Mouse (Mus musculus): ENCODE data around the gene Tinf2. TPM values are rescaled to one million over a fixed set of nuclear protein-coding genes. Genes with fewer than 3 reads are reported as not detected.

Gene Tinf2
- total RNA-seq (2017) = 64.8 and 68.2 TPM in 2 replicates

GRCm38 (mm10) chr14:55681160-55682117 lies at the start of gene Tinf2:
Tinf2 (minus strand) TSS chr14:55681820.
- ATAC-seq (ENCODE audit: extremely low read depth, insufficient number of reproducible peaks, low FRiP score, poor library complexity, severe bottlenecking) = peak; percentile 91

GRCm38 (mm10) chr14:55730531-55731032 lies 49.0 kb upstream of the Tinf2 start:
- ATAC-seq (ENCODE audit: extremely low read depth, insufficient number of reproducible peaks, low FRiP score, poor library complexity, severe bottlenecking) = no peak

- ATAC-seq (ENCODE audit: extremely low read depth, insufficient number of reproducible peaks, low FRiP score, poor library complexity, severe bottlenecking) = no peak
Observed at GRCm38 (mm10) chr14:55730116-55730515, 48.5 kb upstream of the Tinf2 start.

- peak; percentile 44; the same call in 1 of the 2 replicates for ATAC-seq (ENCODE audit: extremely low read depth, insufficient number of reproducible peaks, low FRiP score, poor library complexity, severe bottlenecking)
Observed at GRCm38 (mm10) chr14:55727889-55728685, 46.5 kb upstream of the Tinf2 start.

- no peak for ATAC-seq (ENCODE audit: extremely low read depth, insufficient number of reproducible peaks, low FRiP score, poor library complexity, severe bottlenecking)
Observed at GRCm38 (mm10) chr14:55726261-55726660, 44.6 kb upstream of the Tinf2 start.

GRCm38 (mm10) chr14:55724411-55724871 lies 42.8 kb upstream of the Tinf2 start:
- ATAC-seq (ENCODE audit: extremely low read depth, insufficient number of reproducible peaks, low FRiP score, poor library complexity, severe bottlenecking) = peak; percentile 61

- no peak for ATAC-seq (ENCODE audit: extremely low read depth, insufficient number of reproducible peaks, low FRiP score, poor library complexity, severe bottlenecking)
Observed at GRCm38 (mm10) chr14:55723433-55723832, 41.8 kb upstream of the Tinf2 start.

GRCm38 (mm10) chr14:55722438-55722945 lies 40.9 kb upstream of the Tinf2 start:
- ATAC-seq (ENCODE audit: extremely low read depth, insufficient number of reproducible peaks, low FRiP score, poor library complexity, severe bottlenecking) = no peak

- ATAC-seq (ENCODE audit: extremely low read depth, insufficient number of reproducible peaks, low FRiP score, poor library complexity, severe bottlenecking) = peak; percentile 72
Observed at GRCm38 (mm10) chr14:55721700-55722437, 40.2 kb upstream of the Tinf2 start, which contains the start of gene Rabggta. Rabggta (minus strand) TSS chr14:55722263.

GRCm38 (mm10) chr14:55721076-55721475 lies 39.5 kb upstream of the Tinf2 start:
- ATAC-seq (ENCODE audit: extremely low read depth, insufficient number of reproducible peaks, low FRiP score, poor library complexity, severe bottlenecking) = no peak

- ATAC-seq (ENCODE audit: extremely low read depth, insufficient number of reproducible peaks, low FRiP score, poor library complexity, severe bottlenecking) = no peak
Observed at GRCm38 (mm10) chr14:55720666-55721065, 39.0 kb upstream of the Tinf2 start.

GRCm38 (mm10) chr14:55719737-55720136 lies 38.1 kb upstream of the Tinf2 start:
- ATAC-seq (ENCODE audit: extremely low read depth, insufficient number of reproducible peaks, low FRiP score, poor library complexity, severe bottlenecking) = no peak

GRCm38 (mm10) chr14:55716884-55717283 lies 35.3 kb upstream of the Tinf2 start:
- no peak for ATAC-seq (ENCODE audit: extremely low read depth, insufficient number of reproducible peaks, low FRiP score, poor library complexity, severe bottlenecking)

GRCm38 (mm10) chr14:55716271-55716670 lies 34.7 kb upstream of the Tinf2 start:
- no peak for ATAC-seq (ENCODE audit: extremely low read depth, insufficient number of reproducible peaks, low FRiP score, poor library complexity, severe bottlenecking)

GRCm38 (mm10) chr14:55714893-55715292 lies 33.3 kb upstream of the Tinf2 start:
- ATAC-seq (ENCODE audit: extremely low read depth, insufficient number of reproducible peaks, low FRiP score, poor library complexity, severe bottlenecking) = no peak

- ATAC-seq (ENCODE audit: extremely low read depth, insufficient number of reproducible peaks, low FRiP score, poor library complexity, severe bottlenecking) = no peak
Observed at GRCm38 (mm10) chr14:55713729-55714122, 32.1 kb upstream of the Tinf2 start, which contains the start of gene Tgm1. Tgm1 (minus strand) TSS chr14:55713926.

- 0 out of 2 replicates have a peak, but pooled peaks have one; percentile 13 for ATAC-seq (ENCODE audit: extremely low read depth, insufficient number of reproducible peaks, low FRiP score, poor library complexity, severe bottlenecking)
Observed at GRCm38 (mm10) chr14:55713007-55713728, 31.5 kb upstream of the Tinf2 start.

GRCm38 (mm10) chr14:55711786-55712185 lies 30.2 kb upstream of the Tinf2 start:
- ATAC-seq (ENCODE audit: extremely low read depth, insufficient number of reproducible peaks, low FRiP score, poor library complexity, severe bottlenecking) = no peak
